Mouse (Mus musculus): ENCODE results near the gene Styx. TPM values are rescaled to one million over a fixed set of nuclear protein-coding genes. Genes with fewer than 3 reads are reported as not detected.
A peak's percentile ranks its signal among the peaks of the same experiment; 100 is the strongest.

Styx gene
- total RNA-seq, 1 experiment from 2014 or later = 26.5 TPM

DNA sequence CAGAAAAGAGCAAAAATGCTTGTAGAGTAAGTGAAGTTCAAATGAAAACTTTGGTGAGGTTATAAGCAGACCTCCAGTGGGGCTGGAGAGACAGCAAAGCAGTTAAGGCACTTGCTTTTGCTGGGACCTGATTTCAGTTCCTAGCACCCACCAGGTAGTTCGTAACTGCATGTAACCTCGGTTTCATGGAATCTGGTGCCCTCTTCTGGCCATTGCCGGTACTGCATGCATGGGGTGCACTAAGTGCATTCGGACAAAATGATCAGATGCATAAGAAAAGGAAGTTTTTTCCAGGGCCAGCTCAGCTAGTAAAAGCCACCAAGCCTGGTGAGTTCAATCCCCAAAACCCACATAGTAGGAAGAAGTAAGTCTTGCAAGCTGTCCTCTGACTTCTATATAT is 81.1 kb downstream of the Styx start:
- no peak for ATAC-seq (replicated peaks; ENCODE audit: low read depth, poor library complexity, severe bottlenecking)

DNA sequence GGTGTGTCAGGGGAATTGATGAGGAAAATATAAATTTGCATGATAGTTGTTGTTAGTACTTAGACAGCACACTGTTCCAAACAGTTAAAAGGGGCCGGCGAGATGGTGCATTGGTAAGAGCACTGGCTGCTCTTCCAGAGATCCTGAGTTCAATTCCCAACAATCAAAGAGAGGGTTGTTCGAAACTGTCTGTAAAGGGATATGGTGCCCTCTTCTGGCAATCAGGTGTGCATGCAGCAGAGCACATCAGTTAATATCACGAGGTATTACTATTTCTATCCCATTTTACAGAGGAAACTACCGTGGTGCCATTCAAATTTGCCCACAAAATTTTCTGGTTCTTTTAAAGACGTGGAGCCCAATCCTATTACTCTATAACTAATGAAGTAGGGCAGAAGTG is 83.3 kb downstream of the Styx start:
- peak; percentile 54; the same call in 1 of the 2 replicates for ATAC-seq (replicated peaks; ENCODE audit: low read depth, poor library complexity, severe bottlenecking)

DNA sequence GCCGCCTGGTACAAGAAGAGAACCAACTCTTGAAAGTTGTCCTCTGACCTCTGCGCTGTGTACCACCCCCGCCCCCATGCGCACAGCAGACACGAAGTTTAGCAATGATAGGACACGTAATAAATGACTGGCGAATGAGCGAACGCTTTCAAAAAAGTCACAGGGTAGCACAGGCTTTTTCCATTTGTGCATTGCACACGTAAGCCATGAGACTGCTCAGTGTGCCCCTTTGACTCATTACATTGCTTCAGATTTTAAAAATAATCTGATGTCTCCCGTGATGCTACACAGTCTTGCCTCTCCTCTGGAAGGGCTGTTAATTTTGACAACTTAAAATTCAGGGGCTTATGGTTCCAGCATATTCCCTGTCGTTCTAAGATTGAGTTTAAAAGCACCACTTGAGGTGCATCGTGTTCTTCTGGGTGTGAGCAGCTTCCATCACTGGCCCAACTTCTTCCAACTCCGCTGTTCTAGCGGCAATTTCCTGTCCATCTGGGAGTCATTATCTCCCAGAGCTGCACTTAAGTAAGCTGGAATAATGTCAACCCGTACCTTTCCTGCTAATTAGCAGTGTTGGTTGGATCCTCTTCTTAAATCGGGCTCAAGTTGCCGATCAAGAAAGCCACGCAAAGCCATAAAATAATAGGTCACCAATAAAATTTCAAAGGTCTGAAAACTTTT is 87.5 kb downstream of the Styx start:
- no peak for ATAC-seq (replicated peaks; ENCODE audit: low read depth, poor library complexity, severe bottlenecking)

DNA sequence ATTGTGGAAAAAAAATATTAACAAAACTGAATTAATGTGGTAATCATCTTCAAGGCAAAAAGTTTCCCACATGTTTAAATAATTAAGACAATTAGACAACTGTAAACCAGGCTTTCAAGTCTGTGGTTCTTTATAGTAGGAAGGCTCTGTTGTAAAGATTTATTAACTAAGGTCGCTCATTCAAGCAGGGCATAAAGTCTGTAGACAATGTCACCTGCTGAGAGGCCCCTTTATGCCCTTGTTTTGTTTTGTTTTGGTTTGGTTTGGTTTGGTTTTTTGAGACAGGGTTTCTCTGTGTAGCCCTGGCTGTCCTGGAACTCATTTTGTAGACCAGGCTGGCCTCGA is 88.0 kb downstream of the Styx start:
- ATAC-seq (replicated peaks; ENCODE audit: low read depth, poor library complexity, severe bottlenecking) = no peak

DNA sequence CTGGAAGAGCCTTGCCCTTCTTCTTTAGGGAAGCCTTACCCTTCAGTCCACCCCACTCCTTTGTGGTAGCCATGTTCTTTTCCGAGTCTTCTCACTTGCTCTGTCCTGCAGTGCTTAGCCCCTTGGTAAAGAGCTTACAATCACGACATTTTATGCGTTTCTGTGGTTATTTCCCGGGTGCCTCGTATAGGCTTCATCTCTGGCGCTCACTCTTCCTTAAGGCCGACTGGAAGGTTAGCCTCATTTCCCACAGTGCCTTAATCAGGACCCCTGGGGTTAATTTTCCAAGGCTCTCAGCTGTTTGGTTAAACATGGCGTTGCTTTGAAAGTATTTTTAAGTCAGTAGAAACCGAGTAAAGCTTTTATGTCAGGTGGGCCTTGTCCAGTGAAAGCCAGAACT is 88.5 kb downstream of the Styx start:
- no peak for ATAC-seq (replicated peaks; ENCODE audit: low read depth, poor library complexity, severe bottlenecking)

DNA sequence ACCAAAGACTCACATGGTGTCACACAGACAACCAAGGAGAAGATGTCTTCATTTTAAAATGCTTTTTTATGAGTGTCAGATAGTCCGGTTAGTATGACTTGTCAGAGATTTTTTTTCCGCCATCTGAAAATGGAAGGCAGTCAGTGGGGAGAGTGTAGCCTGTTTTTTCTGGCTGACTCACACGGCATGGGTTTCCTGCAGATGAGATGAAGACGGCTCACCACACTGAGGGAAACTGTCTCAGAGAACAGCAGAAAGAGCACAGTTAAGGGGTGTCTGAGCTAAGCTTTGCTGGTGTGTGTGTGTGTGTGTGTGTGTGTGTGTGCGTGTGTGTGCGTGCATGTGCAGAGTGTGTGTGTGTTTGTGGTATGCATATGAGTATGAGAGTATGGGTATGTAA is 90.4 kb downstream of the Styx start:
- ATAC-seq (replicated peaks; ENCODE audit: low read depth, poor library complexity, severe bottlenecking) = no peak

DNA sequence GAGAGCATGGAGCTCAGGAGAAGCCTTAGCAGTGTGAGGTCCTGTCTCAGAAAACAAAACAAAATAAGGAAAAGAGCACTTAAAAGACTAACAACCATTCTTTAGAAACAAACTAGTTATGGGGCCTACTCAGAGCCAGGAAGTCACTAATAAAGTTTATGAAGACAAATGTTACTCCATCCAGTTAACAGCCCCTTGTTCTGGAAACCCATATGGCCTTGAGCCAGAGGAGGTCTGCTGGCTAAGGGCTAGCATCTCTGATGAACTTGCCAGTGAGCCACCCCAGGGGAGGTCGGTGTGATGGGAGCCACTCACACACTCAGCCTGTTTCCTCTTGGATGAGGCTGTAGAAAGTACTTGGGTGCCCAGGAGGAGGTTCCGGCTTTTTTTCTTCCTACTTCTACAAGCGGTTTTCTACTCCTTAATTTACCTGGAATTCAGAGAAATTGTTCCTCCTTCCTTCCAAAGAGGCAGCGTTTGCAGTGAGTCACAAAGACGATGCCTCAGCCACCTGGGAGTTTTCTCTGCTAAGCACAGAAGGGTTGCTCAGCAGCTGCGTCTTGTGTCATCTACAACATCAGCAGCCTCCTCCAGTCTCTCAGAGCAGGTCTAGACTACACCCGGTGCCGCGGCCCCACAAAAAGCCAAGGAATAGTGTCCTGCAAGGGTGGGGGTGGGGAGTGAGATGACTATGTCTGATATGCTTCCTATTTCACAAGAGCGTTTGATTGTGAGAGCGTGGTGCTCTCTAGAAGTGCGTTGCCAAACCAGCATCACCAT is 92.1 kb downstream of the Styx start:
- ATAC-seq (replicated peaks; ENCODE audit: low read depth, poor library complexity, severe bottlenecking) = no peak

DNA sequence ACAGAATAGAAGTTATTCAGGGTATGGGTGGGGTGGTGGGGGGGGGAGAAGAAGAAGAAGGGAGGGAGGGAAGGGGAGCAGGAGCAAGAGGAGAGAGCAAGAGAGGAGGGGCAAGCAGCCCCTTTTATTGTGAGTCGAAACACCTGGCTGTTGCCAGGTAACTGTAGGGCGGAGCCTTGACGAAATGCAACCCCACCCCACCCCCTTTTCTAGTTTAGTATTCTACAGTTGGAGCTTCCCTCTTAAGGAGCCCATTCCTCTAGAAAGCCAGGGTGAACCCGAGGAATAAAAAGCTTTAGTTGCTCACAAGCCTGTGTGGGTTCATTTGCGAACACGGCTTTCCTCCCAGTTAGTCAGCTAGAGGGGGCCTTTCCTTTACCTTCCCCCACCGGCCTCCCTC is 94.0 kb downstream of the Styx start:
- no peak for ATAC-seq (replicated peaks; ENCODE audit: low read depth, poor library complexity, severe bottlenecking)

DNA sequence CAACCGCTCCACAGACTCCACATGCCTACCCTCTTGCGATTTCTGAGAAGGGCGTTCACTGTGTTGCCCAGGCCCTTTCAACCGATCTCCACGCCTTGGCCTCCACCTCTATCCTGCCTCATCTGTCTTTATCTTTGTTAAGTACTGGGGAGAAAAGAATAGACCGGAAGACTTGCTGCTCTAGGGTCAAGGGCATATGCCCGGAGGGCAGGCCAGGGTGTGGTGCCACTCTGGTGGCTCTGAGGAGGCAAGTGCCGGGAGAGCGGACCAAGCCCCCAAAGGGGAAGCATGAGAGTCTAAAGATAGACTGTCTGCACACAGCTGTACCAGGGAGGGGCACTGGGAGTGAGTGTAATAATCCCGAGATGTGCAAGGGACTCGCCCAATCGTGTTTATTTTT is 94.6 kb downstream of the Styx start:
- no peak for ATAC-seq (replicated peaks; ENCODE audit: low read depth, poor library complexity, severe bottlenecking)

DNA sequence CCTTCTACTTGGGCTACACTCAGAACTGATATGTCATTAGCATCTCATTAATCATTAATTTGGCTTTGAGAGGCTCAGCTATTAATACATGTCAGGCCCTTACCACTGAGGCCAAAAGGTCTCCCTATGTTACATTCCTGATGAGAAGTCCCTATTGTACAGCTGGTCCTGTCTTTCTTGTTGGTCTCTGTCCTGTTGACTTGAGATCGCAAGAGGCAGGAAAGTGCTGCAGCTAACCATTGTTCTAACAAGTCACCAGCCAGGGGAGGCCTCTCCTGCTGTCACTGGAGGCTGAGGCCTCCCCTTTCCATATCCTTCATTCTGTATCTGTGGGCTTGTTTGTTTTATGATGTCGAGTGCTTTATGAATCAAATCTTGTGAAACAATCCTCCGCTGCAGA is 95.9 kb downstream of the Styx start:
- no peak for ATAC-seq (replicated peaks; ENCODE audit: low read depth, poor library complexity, severe bottlenecking)

DNA sequence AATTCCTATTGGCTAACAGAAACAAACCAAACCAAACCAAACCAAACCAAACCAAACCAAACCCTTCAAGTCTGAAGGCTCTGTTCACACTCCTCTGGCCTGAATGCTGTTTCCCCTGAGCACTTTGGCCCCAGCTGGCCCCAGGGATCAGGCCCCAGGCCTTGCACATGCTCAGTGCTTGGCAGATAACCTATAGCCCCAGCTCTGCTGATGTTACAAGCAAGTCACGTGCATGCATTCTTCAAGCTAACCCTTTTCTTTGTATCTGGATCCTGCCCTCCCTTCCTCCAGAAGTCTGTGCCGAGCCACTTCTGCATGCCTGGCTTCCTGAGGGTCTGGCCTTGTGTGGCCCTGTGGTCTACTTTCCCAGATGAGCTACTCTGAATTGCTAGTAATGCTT is 100.2 kb downstream of the Styx start:
- ATAC-seq (replicated peaks; ENCODE audit: low read depth, poor library complexity, severe bottlenecking) = no peak

DNA sequence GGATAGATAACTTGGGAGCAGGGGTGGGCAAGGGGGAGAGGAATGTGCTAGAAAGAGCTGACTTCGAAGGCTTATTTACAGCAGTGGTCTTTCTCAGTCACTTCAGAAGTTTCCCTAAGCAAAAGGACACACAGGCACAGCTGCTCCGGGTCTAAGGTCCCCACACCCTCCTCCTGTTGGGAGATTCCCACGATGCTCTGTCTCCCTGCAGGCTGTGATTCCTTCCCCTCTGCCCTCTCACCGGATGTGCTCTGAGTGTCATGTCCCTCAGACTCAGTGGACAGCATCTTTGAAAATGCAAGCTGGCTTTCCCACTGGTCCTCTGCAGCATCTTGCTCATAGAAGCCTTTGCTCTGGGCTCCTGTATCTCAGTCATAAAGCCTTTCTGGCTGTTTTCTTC is 101.3 kb downstream of the Styx start:
- no peak for ATAC-seq (replicated peaks; ENCODE audit: low read depth, poor library complexity, severe bottlenecking)

DNA sequence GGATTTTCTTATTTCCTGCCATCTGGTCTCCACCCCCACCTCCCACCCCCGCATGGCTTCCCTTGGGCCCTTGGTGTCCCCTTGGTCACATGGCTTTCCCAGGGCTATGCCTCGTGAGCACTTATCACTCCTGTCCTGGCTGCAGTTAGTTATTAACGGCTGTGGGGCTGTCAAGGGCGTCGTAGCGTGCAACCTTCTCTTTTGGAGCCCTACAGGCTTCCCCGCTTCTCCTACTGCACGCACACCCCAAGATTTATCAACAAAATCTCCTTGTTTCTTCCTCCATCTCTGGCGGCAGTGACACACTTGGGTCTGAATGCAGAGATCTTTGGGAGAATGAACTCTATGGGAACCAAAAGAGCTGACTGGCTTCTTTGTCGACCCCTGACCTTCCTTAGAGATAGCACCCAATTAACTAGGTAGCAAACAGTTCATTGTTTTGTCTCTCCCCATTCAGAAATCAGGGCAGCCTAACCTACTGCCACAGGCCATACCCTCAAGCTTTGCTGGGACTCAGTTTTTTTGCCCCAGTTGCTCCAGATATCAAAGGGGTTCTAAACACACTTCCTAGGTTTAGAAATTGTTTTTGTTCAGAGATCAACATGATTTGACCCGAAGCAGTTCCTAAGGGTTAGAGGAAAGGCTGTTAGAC is 102.1 kb downstream of the Styx start:
- ATAC-seq (replicated peaks; ENCODE audit: low read depth, poor library complexity, severe bottlenecking) = no peak

DNA sequence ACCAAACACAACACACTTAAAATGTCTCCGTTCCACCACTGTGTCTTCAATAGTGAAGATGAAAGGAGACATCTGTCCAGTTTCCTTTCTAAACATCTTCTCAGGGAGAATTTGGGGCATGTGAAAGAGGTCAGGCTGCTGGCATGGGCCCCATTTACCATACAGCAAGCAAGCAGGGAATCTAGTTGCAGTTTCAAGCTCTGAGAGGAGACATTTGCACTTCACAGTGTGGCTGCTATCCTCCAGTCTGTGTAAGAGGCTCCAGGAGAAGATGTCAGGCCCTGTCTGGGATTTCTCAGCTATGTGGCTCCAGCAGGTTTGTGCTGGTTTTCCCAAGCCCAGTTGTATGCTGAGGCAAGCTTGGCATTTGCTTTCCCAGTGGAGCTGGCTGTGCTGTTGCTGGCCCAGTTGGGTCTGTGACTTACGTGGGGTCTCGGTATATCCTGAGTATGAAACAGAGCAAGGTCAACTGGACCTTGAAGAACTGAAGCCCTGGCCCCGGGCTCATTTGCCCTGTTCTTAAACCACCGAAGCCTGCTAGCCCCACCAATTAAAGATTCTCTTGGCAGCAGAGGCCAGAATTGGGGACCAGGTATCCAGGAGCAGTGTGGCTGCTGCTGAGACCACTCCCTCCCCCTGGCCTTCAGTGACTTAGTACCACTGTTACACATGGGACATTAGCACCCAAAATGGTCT is 102.8 kb downstream of the Styx start:
- no peak for ATAC-seq (replicated peaks; ENCODE audit: low read depth, poor library complexity, severe bottlenecking)

DNA sequence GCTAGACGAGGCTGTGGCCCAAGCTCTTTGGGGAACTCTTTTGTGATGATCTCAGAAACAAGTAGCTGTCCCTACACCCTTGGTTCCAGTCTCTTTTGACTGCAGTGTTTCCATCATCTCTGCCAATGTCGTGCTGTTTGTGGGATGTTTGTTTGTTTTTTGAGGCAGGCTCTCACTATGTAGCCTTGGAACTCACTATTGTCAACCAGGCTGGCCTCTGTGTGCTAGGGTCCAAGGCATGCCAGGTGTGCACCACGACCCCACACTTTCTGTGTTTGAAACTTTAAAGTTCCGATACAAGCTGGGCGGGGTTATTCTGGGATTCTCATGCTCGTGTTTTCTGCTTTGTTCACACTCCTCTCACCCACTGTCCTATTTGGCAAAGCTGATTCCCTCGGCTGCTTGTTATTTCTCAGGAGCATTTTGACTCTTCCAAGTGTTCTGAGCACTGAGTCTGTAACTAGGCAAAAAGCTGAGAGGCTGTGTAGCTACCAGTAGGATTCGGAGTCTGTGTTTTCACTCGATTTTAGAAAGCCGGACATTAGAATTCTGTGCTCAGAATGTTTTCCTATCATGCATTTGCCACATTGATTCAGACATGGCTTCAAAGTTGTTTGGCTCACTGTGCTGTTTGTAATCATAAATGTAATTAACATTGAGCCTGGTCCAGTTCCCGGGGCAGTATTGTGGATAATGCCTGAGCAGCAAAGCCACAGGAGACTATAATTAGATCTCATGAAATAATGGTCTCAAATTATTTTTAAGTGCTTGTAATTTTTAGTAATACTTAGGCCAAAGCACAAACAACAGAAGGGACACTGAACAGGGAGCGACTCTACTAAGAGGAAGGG is 105.0 kb downstream of the Styx start:
- ATAC-seq (replicated peaks; ENCODE audit: low read depth, poor library complexity, severe bottlenecking) = no peak

DNA sequence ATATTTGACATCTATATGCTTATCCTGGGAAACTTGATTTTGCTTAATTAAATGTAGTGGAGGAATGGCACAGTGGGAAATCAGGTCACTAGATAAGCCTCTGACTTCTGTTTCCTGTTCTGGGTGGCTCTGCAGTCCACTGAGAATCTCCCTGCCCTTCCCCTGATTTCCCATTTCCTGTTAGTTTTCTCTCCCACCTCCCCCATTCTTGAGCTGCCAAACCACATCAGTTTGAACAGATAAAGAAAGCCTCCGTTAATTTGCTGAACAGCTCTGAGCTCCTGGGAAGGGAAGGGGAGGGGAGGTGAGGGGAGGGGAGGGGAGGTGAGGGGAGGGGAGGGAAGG is 105.6 kb downstream of the Styx start:
- ATAC-seq (replicated peaks; ENCODE audit: low read depth, poor library complexity, severe bottlenecking) = no peak

DNA sequence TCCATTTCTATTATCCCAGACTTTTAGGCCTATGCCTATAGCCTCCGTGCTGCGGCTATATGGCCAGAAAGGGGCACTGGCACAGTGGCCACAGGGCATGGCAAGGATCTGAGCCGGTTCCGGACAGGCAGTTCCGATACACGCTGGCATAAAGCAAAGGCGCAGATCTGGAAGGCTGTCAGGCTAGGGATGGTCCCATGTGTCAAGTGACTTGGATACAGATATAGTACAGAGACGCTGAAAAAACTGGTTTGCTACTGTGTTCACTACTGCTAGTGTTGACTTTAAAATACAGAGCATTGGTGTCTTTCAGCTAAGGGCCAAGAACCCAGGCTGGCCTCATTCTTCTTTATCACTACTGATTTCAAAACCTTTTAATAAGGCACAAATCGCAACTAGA is 106.1 kb downstream of the Styx start:
- no peak for ATAC-seq (replicated peaks; ENCODE audit: low read depth, poor library complexity, severe bottlenecking)

DNA sequence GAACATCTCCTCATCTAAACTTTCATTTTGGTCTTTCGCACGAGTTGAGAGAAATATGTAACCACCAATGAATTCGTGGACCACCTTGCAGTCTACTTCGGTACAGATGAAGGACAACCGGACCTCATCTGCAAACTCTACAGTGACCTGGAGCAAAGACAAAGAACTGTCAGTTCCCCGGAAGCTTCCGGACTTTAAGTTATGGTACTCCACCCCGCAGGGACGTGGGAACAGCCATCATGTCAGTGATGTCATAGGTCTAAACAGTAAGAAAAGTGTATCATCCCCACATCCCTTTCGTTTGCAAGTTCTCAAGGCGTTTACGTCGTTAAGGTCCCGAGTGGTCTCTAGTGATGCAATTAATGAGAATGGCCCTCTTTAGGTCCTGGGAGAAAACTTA is 109.0 kb downstream of the Styx start:
- ATAC-seq (replicated peaks; ENCODE audit: low read depth, poor library complexity, severe bottlenecking) = no peak

DNA sequence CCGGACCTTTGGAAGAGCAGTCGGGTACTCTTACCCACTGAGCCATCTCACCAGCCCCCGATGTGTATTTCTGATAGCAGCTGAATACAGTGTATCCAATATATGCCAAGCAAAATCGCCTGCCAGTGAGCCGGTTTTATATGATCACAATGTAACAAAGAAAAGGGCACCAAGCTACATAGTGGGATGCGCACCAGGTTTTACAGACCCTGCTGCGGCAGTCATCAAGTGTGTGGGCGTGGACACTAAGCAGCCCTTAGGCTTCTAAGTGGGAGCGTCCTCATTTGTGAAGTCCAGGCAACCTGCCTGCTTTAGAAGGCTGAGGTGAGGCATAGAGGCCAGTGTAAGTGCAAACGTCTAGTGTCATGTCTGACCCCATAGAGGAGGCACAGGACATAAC is 109.6 kb downstream of the Styx start:
- no peak for ATAC-seq (replicated peaks; ENCODE audit: low read depth, poor library complexity, severe bottlenecking)

DNA sequence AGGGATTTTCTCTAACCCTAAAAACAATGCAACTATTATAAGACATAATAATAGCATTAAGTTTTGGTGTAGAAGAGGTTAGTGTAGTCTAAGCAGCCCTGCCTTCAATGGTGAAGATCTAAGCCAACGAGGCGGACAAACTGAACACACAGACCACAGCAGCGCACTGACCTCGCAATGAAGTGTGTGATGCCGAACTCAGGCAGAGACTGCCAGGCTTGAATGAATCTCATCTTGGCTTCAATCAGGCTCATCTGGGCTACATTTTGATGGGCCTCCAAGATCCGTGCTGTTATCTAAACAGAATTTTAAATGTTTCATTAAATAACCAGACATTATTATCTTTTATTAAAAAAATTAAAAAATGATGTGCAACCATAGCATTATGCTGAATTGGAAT is 111.1 kb downstream of the Styx start:
- no peak for ATAC-seq (replicated peaks; ENCODE audit: low read depth, poor library complexity, severe bottlenecking)

Measured in common myeloid progenitor, adult 5-6 weeks (primary cell).